Mouse (Mus musculus): ENCODE results near the gene Dusp19. TPM values are rescaled to one million over a fixed set of nuclear protein-coding genes. Genes with fewer than 3 reads are reported as not detected.

The Dusp19 gene
- 2.9 and 3.5 TPM in 2 replicates for polyA plus RNA-seq (2012; rRNA removed)

DNA sequence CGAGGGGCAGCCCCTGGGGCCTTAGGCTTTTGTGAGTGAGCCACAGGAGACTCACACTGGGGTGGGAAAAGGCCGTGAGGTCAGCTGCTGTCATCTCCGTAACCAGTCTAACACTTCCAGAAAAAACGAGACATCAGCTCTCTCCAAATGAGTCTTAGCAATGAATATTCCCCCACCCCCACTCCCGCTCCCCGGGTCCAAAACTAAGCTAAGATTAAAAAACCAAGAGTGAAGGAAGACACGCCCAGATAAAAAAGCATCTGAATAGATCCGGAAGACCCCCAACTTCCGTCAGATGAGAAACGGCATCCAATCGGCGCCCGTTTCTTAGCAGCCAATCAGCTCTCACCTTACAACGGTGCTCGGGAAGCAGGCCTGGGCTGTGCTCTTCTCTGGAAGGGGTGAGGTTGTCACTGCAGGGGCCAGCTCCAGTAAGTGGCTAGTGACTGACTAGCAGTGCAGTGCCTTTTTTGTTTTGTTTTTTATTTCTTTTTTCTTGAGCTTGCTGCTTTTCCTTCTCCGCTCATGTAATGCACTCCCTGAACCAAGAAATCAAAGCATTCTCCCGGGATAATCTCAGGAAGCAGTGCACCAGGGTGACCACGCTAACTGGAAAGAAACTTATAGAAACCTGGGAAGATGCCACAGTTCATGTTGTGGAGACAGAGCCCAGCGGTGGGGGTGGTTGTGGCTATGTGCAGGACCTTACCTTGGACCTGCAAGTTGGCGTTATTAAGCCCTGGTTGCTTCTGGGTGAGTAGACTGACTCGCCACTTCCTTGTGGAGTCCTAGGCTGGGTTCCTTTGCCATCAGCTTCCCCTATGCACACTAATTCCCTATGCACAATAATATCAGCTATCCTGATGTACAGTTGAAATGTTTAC is at the start of gene Dusp19, which contains the start of gene Nup35:
Gene Dusp19, plus strand, starts transcription at position 192 of the 884 bp plus-strand sequence.
Gene Nup35, plus strand, starts transcription at position 383 of the 884 bp plus-strand sequence.

DNA sequence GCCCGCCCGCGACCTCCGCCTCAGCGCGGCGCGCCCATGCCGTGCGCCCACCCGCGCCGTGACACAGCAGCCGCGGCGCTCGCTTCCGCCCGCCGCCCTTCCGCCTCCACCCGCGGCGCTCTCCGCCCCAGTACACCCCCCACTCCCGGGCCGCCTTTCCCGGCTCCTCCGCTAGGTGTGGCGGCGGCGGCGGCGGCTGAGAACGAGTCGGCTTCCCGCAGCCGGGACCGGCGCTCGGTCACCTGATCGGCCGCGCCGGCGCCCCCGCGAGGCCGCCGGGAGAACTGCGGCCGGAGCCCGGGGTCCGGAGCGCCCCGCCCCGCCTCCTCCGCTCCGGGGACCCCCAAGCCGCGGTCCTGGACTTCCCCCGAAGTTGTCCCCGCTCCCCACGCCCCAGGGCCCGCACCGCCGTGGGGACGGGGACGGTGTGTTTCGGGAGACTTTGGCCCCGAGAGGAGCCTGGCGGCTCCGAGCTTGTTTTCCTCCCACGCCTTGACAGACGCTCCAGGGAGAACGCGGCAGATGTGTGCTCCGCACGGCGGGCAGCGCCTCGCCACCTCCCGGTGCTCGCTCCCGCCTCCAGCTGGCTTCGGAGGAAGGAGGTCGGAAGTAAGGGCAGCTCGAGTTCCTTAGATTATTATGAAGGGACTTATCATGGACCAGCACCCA is 35.7 kb upstream of the Dusp19 start, which contains the start of gene Nckap1:
Gene Nckap1, minus strand, starts transcription at position 338 of the 669 bp plus-strand sequence.

Other genes starting within 250 kb of the Dusp19 start
- 0.44 and 0.45 TPM in 2 replicates for gene Frzb, start 169.4 kb upstream of the Dusp19 start, polyA plus RNA-seq (2012; rRNA removed)
- 13.8 and 14.3 TPM in 2 replicates for gene Nckap1, start 35.7 kb upstream of the Dusp19 start, polyA plus RNA-seq (2012; rRNA removed)
- gene Nup35, start 191 bp downstream of the Dusp19 start, polyA plus RNA-seq (2012; rRNA removed): 14.5 and 14.7 TPM in 2 replicates

Measured in liver, embryonic 18 days (tissue).